Mouse (Mus musculus) stomach, embryonic 15.5 days (tissue): Measurements from ENCODE around the gene Slc4a4. TPM values are rescaled to one million over a fixed set of nuclear protein-coding genes. Genes with fewer than 3 reads are reported as not detected.

Experiments used
- ATAC-seq: fragments of 200-750 bp; cut with Nextera tagmentation; 2 replicates; pipeline ENCODE4 v1.8.0; 2017; ENCODE audit warnings: low read depth, moderate number of reproducible peaks, moderate TSS enrichment; ENCODE audit not compliant: insufficient read depth, low FRiP score
- H3K27ac ChIP-seq: fragments of 300-500 bp; sonication (generic); 2 replicates; pipeline ENCODE4 v1.5.1; 2015; ENCODE audit warnings: mild to moderate bottlenecking, inconsistent platforms
- H3K27me3 ChIP-seq: fragments of 300-500 bp; sonication (generic); replicated peaks from 2 replicates; pipeline ENCODE4 v1.6.1; 2015; ENCODE audit warnings: inconsistent platforms
- H3K36me3 ChIP-seq: fragments of 300-500 bp; sonication (generic); 2 replicates; pipeline ENCODE4 v1.6.1; 2015; ENCODE audit warnings: inconsistent platforms
- H3K4me1 ChIP-seq: fragments of 300-500 bp; sonication (generic); 2 replicates; pipeline ENCODE4 v1.6.1; 2015; ENCODE audit warnings: inconsistent platforms
- H3K4me2 ChIP-seq: fragments of 300-500 bp; sonication (generic); 2 replicates; pipeline ENCODE4 v1.6.1; 2015; ENCODE audit warnings: mild to moderate bottlenecking, inconsistent platforms
- H3K4me3 ChIP-seq: fragments of 300-500 bp; sonication (generic); replicated peaks from 2 replicates; pipeline ENCODE4 v1.5.1; 2015; ENCODE audit warnings: inconsistent platforms
- H3K9ac ChIP-seq: fragments of 300-500 bp; sonication (generic); 2 replicates; pipeline ENCODE4 v1.6.1; 2015; ENCODE audit warnings: inconsistent platforms
- H3K9me3 ChIP-seq: fragments of 300-500 bp; sonication (generic); 2 replicates; pipeline ENCODE4 v1.6.1; 2016; ENCODE audit warnings: inconsistent platforms
- WGBS: fragments of 180-500 bp; shearing (Covaris S2); methylation state at CpG from one replicate; pipeline ENCODE4 v1.1.7; 2015; 5-methylcytosine and 5-hydroxymethylcytosine counted together
- polyA plus RNA-seq: library from polyadenylated mRNA; unstranded; fragments of >200 nt; fragmentation: Nextera tagmentation; extraction: Ambion mirVana; gene quantifications from 2 replicates; pipeline ENCODE4 v1.2.1, GENCODE M21; 2015

The Slc4a4 gene
- polyA plus RNA-seq, 1 experiment from 2014 or later: 4.3 TPM

- no peak overlapping the region for H3K9ac ChIP-seq
- no peaks in the 10 kb centered on the region for H3K27me3 ChIP-seq
- no peaks in the 10 kb centered on the region for H3K4me1 ChIP-seq
- no peak overlapping the region for H3K4me2 ChIP-seq
- no peak for ATAC-seq
- H3K36me3 ChIP-seq: no peaks in the 10 kb centered on the region
- H3K27ac ChIP-seq: no peak overlapping the region
- H3K9me3 ChIP-seq: no peaks in the 10 kb centered on the region
- no peak overlapping the region for H3K4me3 ChIP-seq
- WGBS: 49% methylated on average over 9 of the region's 9 CpGs
Observed at GRCm38 (mm10) chr5:89061097-89061496, 174.5 kb downstream of the Slc4a4 start.

- 50% methylated on average over 5 of the region's 5 CpGs for WGBS
- no peak for ATAC-seq
- no peaks in the 10 kb centered on the region for H3K27me3 ChIP-seq
Observed at GRCm38 (mm10) chr5:89062286-89062685, 175.7 kb downstream of the Slc4a4 start.

GRCm38 (mm10) chr5:89067111-89067510, 180.5 kb downstream of the Slc4a4 start:
- no peaks in the 10 kb centered on the region for H3K36me3 ChIP-seq
- no peaks in the 10 kb centered on the region for H3K9me3 ChIP-seq
- H3K27me3 ChIP-seq: no peaks in the 10 kb centered on the region
- WGBS: 50% methylated on average over 4 of the region's 4 CpGs
- no peak overlapping the region for H3K9ac ChIP-seq
- H3K27ac ChIP-seq: no peak overlapping the region
- no peaks in the 10 kb centered on the region for H3K4me1 ChIP-seq
- H3K4me2 ChIP-seq: no peak overlapping the region
- H3K4me3 ChIP-seq: no peak overlapping the region
- no peak for ATAC-seq

More at GRCm38 (mm10) chr5:89062286-89062685, 175.7 kb downstream of the Slc4a4 start:
- Histone ChIP-seq H3K9me3 (no peaks in the 10 kb centered on the region), H3K4me1 (no peaks in the 10 kb centered on the region), H3K9ac (no peak overlapping the region), H3K36me3 (no peaks in the 10 kb centered on the region), H3K4me2 (no peak overlapping the region), H3K4me3 (no peak overlapping the region), H3K27ac (no peak overlapping the region)

GRCm38 (mm10) chr5:89068072-89068471, 181.5 kb downstream of the Slc4a4 start:
- H3K4me2 ChIP-seq: no peak overlapping the region
- no peak overlapping the region for H3K27ac ChIP-seq
- H3K9ac ChIP-seq: no peak overlapping the region
- no peaks in the 10 kb centered on the region for H3K36me3 ChIP-seq
- H3K4me1 ChIP-seq: no peaks in the 10 kb centered on the region
- 90% methylated on average over 5 of the region's 5 CpGs for WGBS
- no peak for ATAC-seq
- H3K9me3 ChIP-seq: no peaks in the 10 kb centered on the region
- no peak overlapping the region for H3K4me3 ChIP-seq
- no peaks in the 10 kb centered on the region for H3K27me3 ChIP-seq

- no peak for ATAC-seq
- H3K4me2 ChIP-seq: no peak overlapping the region
- H3K9ac ChIP-seq: no peak overlapping the region
- H3K27me3 ChIP-seq: no peaks in the 10 kb centered on the region
- H3K27ac ChIP-seq: no peak overlapping the region
- 89% methylated on average over 3 of the region's 3 CpGs for WGBS
- no peaks in the 10 kb centered on the region for H3K36me3 ChIP-seq
- H3K4me3 ChIP-seq: no peak overlapping the region
- no peaks in the 10 kb centered on the region for H3K9me3 ChIP-seq
- no peaks in the 10 kb centered on the region for H3K4me1 ChIP-seq
Observed at GRCm38 (mm10) chr5:89070051-89070450, 183.4 kb downstream of the Slc4a4 start.

GRCm38 (mm10) chr5:89071957-89072356, 185.3 kb downstream of the Slc4a4 start:
- H3K36me3 ChIP-seq: no peaks in the 10 kb centered on the region
- H3K4me3 ChIP-seq: no peak overlapping the region
- H3K4me1 ChIP-seq: no peaks in the 10 kb centered on the region
- 68% methylated on average over 4 of the region's 4 CpGs for WGBS
- no peak overlapping the region for H3K9ac ChIP-seq
- H3K4me2 ChIP-seq: no peak overlapping the region
- no peaks in the 10 kb centered on the region for H3K27me3 ChIP-seq
- no peak overlapping the region for H3K27ac ChIP-seq
- peak; percentile 22; the same call in 1 of the 2 replicates for ATAC-seq
- no peaks in the 10 kb centered on the region for H3K9me3 ChIP-seq

- no peak overlapping the region for H3K4me2 ChIP-seq
- WGBS: 62% methylated on average over 1 of the region's 1 CpGs
- no peak overlapping the region for H3K9ac ChIP-seq
- no peaks in the 10 kb centered on the region for H3K4me1 ChIP-seq
- H3K9me3 ChIP-seq: no peaks in the 10 kb centered on the region
- H3K36me3 ChIP-seq: no peaks in the 10 kb centered on the region
- H3K27me3 ChIP-seq: no peaks in the 10 kb centered on the region
- no peak overlapping the region for H3K4me3 ChIP-seq
- H3K27ac ChIP-seq: no peak overlapping the region
- no peak for ATAC-seq
Observed at GRCm38 (mm10) chr5:89077711-89078110, 191.1 kb downstream of the Slc4a4 start.

GRCm38 (mm10) chr5:89083476-89083875, 196.9 kb downstream of the Slc4a4 start:
- Histone ChIP-seq H3K4me2 (no peak overlapping the region), H3K9me3 (no peaks in the 10 kb centered on the region), H3K4me1 (no peaks in the 10 kb centered on the region), H3K27me3 (no peaks in the 10 kb centered on the region), H3K4me3 (no peak overlapping the region), H3K27ac (no peak overlapping the region), H3K36me3 (no peaks in the 10 kb centered on the region), H3K9ac (no peak overlapping the region)
- no peak for ATAC-seq
- WGBS: 79% methylated on average over 4 of the region's 4 CpGs

- Histone ChIP-seq H3K4me2 (no peak overlapping the region), H3K36me3 (no peaks in the 10 kb centered on the region), H3K9ac (no peak overlapping the region), H3K4me3 (no peak overlapping the region), H3K27me3 (no peaks in the 10 kb centered on the region), H3K4me1 (no peaks in the 10 kb centered on the region), H3K9me3 (no peaks in the 10 kb centered on the region), H3K27ac (no peak overlapping the region)
- WGBS: 77% methylated on average over 7 of the region's 7 CpGs
- no peak for ATAC-seq
Observed at GRCm38 (mm10) chr5:89087916-89088315, 201.3 kb downstream of the Slc4a4 start.

- WGBS: 64% methylated on average over 11 of the region's 11 CpGs
- Histone ChIP-seq H3K9ac (no peak overlapping the region), H3K4me2 (no peak overlapping the region), H3K9me3 (no peaks in the 10 kb centered on the region), H3K36me3 (no peaks in the 10 kb centered on the region), H3K4me1 (no peaks in the 10 kb centered on the region), H3K4me3 (no peak overlapping the region), H3K27ac (no peak overlapping the region), H3K27me3 (no peaks in the 10 kb centered on the region)
- no peak for ATAC-seq
Observed at GRCm38 (mm10) chr5:89088462-89088861, 201.8 kb downstream of the Slc4a4 start.

- Histone ChIP-seq H3K27me3 (no peaks in the 10 kb centered on the region), H3K4me3 (no peak overlapping the region), H3K4me1 (no peaks in the 10 kb centered on the region), H3K9me3 (no peaks in the 10 kb centered on the region), H3K9ac (no peak overlapping the region), H3K4me2 (no peak overlapping the region), H3K27ac (no peak overlapping the region), H3K36me3 (no peaks in the 10 kb centered on the region)
- no peak for ATAC-seq
- 87% methylated on average over 3 of the region's 3 CpGs for WGBS
Observed at GRCm38 (mm10) chr5:89090131-89090530, 203.5 kb downstream of the Slc4a4 start.

DNA sequence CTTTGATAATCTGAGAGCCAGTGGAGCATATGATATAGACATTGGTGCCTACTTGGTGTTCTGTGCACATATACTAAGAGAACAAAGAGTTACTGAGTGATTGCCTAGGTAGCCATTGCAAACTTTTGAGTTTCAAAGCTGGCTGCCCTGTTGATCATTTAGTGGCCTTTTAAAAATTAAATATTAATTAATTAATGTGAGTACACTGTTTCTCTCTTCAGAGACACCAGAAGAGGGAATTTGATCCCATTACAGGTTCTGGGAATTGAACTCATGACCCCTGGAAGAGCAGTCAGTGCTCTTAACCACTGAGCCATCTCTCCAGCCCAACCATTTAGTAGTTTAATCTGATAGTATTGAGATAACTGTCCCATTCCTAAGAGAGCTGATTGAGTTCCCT, 209.8 kb downstream of the Slc4a4 start:
- H3K9me3 ChIP-seq: no peaks in the 10 kb centered on the region
- H3K4me1 ChIP-seq: no peaks in the 10 kb centered on the region
- H3K4me2 ChIP-seq: no peak overlapping the region
- H3K27ac ChIP-seq: no peak overlapping the region
- H3K27me3 ChIP-seq: no peaks in the 10 kb centered on the region
- H3K4me3 ChIP-seq: no peak overlapping the region
- ATAC-seq: no peak
- no peak overlapping the region for H3K9ac ChIP-seq
- no peaks in the 10 kb centered on the region for H3K36me3 ChIP-seq

DNA sequence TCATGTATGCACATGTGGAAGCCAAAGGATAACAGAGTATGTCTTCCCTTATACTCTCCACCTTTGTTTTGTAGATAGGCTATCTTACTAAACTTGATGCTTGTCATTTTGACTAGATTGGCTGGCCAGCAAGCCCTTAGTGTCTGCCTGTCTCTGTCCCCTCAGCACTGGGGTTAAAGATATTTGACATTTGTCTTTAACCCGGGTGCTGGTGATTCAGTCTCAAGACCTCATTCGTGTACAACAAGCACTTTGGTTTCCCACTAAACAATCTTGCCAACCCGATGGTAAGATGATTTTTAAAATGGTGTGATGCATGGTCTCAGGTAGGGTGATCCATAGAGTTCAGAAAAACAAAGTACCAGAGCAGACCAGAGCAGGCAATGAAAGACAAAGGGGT, 210.7 kb downstream of the Slc4a4 start:
- no peaks in the 10 kb centered on the region for H3K27me3 ChIP-seq
- 86% methylated on average over 3 of the region's 3 CpGs for WGBS
- no peaks in the 10 kb centered on the region for H3K4me1 ChIP-seq
- H3K4me3 ChIP-seq: no peak overlapping the region
- H3K27ac ChIP-seq: no peak overlapping the region
- H3K9ac ChIP-seq: no peak overlapping the region
- no peaks in the 10 kb centered on the region for H3K36me3 ChIP-seq
- H3K9me3 ChIP-seq: no peaks in the 10 kb centered on the region
- H3K4me2 ChIP-seq: no peak overlapping the region
- ATAC-seq: no peak
